Mouse (Mus musculus) CH12F3 (cell line): ENCODE measurements around the gene Slco2b1.
"Not testable (repeated sequence)": the region's sequence is repeated elsewhere in the genome, so short reads cannot be mapped to it uniquely, and the experiment has no call there.

Experiments
- in situ Hi-C: fragments of 300-500 bp; cut with MboI; formaldehyde crosslinking; loops from 2 replicates; pipeline ENCODE4 v1.14.3; 2020; ENCODE audit warnings: low sequenced_read_pairs

Slco2b1 gene

GRCm38 (mm10) chr7:99711166-99711565 is at the start of gene Slco2b1:
Gene Slco2b1, minus strand, starts transcription at chr7:99711340.
- in situ Hi-C loops: no loop called here

GRCm38 (mm10) chr7:99739276-99739675 is 28.1 kb upstream of the Slco2b1 start:
- in situ Hi-C loops: no loop called here

- in situ Hi-C loops: not testable (repeated sequence)
Observed at GRCm38 (mm10) chr7:99735491-99735890, 24.4 kb upstream of the Slco2b1 start.

DNA sequence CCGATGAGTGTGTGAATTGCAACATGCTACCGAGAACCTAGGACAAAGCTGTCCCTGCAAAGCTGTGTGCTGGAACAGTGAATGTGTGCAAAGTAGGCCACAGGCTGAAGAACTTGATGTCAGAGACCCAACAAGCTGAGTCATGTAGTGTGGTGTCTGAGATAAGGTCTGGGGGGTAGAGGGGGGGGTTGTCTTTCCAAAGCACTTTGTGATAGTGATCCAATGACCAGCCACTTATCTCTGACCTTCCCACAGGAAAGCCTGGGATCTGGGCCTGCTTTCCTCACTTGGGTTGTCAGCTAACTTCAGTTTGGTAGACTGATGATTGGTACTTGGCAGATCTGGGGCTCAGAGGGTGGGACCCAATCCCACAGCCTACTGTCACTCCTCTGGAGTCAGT is 23.5 kb upstream of the Slco2b1 start:
- in situ Hi-C loops: no loop called here

DNA sequence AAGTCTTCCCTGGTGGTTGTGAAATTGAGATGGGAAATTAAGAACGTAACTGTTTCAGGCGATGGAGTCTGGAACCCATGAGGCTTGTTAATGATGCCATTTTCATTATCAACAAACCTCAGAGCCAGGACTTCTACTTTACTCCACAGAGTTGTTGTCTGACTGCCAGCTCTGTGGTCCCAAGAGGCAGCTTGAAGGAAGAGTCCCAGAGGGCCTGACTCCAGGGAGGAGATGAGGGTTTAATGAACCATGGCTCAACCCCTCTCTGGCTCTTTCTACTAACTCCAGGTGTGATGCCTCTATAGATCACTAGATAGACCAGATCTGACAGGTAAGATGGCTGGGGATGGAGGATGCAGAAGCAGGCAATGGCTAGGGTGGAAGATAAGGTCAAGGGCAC is 18.8 kb upstream of the Slco2b1 start, which contains the start of gene Olfr520:
Gene Olfr520 (plus strand): TSS at position 301 of the 400 bp plus-strand sequence.
- in situ Hi-C loops: no loop called here

GRCm38 (mm10) chr7:99716536-99716935 is 5.4 kb upstream of the Slco2b1 start:
- in situ Hi-C loops: no loop called here

DNA sequence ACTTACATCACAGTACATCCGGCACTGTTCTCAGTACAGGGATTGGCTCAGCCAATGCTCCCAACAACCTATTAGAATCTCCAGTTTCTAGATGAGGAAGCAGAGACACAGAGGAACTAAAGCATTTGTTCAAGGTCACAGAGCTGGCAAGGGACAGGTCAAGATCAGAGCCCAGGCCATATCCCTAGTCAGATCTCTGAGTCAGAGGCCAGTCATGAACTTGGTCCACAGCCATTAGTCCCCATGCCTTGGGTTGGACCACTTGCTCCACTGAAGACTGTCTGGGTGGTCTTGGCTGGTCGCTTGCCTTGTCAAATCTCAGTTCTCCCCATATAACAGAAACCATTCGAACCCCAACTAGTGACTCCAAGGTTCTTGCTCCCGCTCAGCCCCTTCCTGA is 1.3 kb upstream of the Slco2b1 start:
- in situ Hi-C loops: no loop called here

GRCm38 (mm10) chr7:99710476-99710875 is 664 bp downstream of the Slco2b1 start:
- in situ Hi-C loops: no loop called here

DNA sequence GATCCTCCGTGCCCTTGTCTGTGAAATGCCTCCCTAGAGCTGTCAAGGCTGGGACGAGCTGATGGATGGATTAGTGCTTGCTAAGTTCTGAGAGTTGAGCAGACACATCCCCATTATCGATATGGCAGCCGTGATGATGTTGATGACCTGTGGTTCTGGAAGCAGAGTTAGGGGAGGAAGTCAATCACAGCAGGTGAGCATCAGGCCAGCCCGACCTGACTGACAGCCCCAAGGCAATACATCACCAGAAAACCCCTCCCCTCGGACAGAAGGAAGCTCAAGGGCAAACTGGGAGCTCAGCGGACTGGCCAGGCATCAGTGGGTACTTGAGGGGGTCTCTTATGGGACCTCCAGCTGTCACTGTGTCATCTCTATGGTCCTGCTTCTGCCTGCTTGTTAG is 1.1 kb downstream of the Slco2b1 start:
- in situ Hi-C loops: no loop called here

DNA sequence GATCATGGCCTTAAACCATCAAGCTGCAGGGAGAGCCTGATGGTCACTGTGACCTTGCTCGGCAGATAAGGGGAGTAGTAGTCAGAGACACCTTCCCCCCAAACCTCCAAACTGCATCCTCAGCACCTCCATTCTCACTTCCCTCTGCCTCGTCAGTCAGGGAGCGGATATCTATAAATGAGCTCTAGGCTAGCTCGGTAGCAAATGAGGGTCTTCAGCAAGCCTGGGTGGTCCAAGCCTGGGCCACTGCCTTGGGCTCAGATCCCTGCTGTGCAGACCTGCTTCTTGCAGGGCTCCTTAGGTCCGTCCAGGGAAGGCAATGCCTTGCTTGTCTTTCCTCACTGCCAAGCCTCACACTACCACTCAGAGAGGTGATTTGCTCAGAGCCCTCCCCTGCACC is 2.4 kb downstream of the Slco2b1 start:
- in situ Hi-C loops: no loop called here

GRCm38 (mm10) chr7:99708301-99708721 is 2.8 kb downstream of the Slco2b1 start:
- in situ Hi-C loops: no loop called here

- in situ Hi-C loops: no loop called here
Observed at GRCm38 (mm10) chr7:99707671-99708070, 3.5 kb downstream of the Slco2b1 start.

DNA sequence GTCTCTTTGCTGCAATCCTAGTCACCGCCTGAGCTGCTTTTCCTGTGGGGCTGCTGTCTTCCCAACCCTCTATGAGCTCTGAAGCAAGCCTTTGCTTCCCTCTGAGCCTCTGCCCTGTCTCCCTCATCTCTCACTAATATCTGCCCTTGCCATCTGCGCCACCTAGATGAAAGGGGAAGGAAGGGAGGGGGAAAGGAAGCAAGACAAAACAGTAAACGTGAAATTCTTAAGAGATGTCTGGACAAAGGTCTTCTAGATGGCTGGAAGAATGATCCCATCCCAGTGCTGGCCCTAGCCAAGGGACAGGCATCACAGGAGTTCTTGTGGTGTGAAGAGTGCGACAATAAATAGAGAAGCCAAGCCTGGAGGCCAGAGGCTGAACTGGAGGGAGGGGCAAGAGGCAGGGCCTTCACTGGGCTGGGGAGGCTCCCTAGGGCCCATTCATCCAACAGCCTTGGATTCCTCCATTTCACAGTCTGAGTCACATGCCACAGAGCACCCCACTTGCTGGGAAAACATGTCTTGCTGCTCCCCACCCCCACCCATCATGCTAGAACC is 4.0 kb downstream of the Slco2b1 start:
- in situ Hi-C loops: no loop called here

GRCm38 (mm10) chr7:99706341-99707037 is 4.7 kb downstream of the Slco2b1 start:
- in situ Hi-C loops: no loop called here

- in situ Hi-C loops: no loop called here
Observed at GRCm38 (mm10) chr7:99704736-99705519, 6.2 kb downstream of the Slco2b1 start.

DNA sequence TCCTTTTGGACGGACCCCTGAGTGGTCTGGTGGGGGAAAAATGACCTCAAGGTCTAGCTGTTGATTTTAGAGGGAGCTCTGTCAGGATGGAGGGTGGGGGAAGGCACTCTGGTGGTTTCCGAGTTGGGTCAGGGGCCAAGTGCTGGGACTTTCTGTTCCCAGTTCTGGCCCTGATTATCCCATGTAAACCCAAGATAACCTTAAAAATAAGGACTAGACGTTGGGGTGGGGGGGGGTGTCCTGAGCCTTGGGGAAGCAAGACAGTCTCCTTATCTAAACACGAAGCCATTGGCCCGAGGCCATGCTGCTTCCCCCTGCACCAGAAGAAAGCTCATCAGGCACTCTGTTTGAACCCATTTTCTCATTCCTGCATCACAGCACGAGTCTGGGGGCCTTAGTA is 8.9 kb downstream of the Slco2b1 start:
- in situ Hi-C loops: no loop called here

- in situ Hi-C loops: no loop called here
Observed at GRCm38 (mm10) chr7:99700641-99701040, 10.5 kb downstream of the Slco2b1 start.

DNA sequence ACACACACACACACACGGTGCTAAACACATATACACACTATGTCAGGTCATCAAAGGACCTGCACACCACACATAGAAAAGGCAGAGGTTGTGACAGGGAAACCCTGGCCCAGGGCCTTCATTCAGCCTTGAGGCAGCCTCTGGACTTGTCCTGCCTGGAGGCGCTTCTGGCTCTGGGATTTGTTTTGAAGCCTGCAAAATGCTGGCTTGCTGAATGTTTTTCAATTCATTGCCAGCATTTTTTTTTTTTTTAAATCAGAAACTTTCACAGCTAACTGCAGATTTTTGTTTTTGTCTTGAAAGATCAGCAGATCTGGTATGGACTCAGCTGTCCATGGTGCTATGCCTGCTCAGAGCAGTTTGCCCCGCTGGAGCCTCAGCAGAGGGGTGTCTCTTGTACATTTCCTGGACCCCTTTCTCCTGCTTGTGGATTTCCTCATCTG is 11.4 kb downstream of the Slco2b1 start:
- in situ Hi-C loops: no loop called here

DNA sequence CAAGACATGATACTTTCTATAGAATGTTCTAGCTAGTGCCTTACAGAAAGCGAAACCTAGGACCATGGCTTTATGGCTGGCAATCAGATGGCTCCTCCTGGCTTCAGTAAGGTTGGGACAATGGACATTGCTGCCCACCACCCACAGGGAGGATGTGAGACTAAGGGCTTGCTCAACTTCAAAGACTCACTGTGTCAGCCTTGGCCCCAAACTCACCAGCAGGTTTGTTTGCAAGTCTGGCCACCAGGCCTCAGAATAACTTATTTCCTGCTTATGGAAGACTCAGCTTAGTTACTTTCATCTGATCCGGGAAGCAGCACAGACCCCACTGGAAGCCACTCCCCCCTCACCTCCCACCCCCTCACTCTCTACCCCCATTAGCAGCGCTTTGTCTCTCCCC is 12.0 kb downstream of the Slco2b1 start:
- in situ Hi-C loops: no loop called here

- in situ Hi-C loops: no loop called here
Observed at GRCm38 (mm10) chr7:99698576-99698975, 12.6 kb downstream of the Slco2b1 start.

- in situ Hi-C loops: no loop called here
Observed at GRCm38 (mm10) chr7:99695471-99696057, 15.6 kb downstream of the Slco2b1 start.
